Mouse (Mus musculus) liver (tissue): Measurements from ENCODE around the gene Nr4a1.

Source experiments
- DNase-seq: peaks from one replicate; pipeline ENCODE4 v3.0.0-alpha.2; 2020; ENCODE audit warnings: mixed read lengths

Nr4a1 gene

GRCm38 (mm10) chr15:101287361-101287760 is 33.3 kb downstream of the Nr4a1 start:
- DNase-seq, result no peak

GRCm38 (mm10) chr15:101290354-101290753 is 36.3 kb downstream of the Nr4a1 start:
- no peak for DNase-seq

GRCm38 (mm10) chr15:101292012-101292411 is 37.9 kb downstream of the Nr4a1 start:
- no peak for DNase-seq

GRCm38 (mm10) chr15:101293025-101293621 is 39.1 kb downstream of the Nr4a1 start, which contains the start of gene 6030408B16Rik:
6030408B16Rik (plus strand) TSS chr15:101293212.
- DNase-seq, result no peak

- no peak for DNase-seq
These were observed 40.2 kb downstream of the Nr4a1 start for GRCm38 (mm10) chr15:101294028-101294894.

- no peak for DNase-seq
These were observed 41.0 kb downstream of the Nr4a1 start for GRCm38 (mm10) chr15:101295106-101295505.

- DNase-seq, result no peak
These were observed 41.5 kb downstream of the Nr4a1 start for GRCm38 (mm10) chr15:101295616-101296015.

- no peak for DNase-seq
These were observed 42.0 kb downstream of the Nr4a1 start for GRCm38 (mm10) chr15:101296091-101296490.

GRCm38 (mm10) chr15:101297988-101298387 is 43.9 kb downstream of the Nr4a1 start:
- no peak for DNase-seq

GRCm38 (mm10) chr15:101298550-101298949 is 44.5 kb downstream of the Nr4a1 start:
- peak; percentile 31 for DNase-seq

- no peak for DNase-seq
These were observed 45.5 kb downstream of the Nr4a1 start for GRCm38 (mm10) chr15:101299480-101299960.

GRCm38 (mm10) chr15:101300128-101300527 is 46.1 kb downstream of the Nr4a1 start:
- DNase-seq, result no peak

GRCm38 (mm10) chr15:101302201-101302600 is 48.1 kb downstream of the Nr4a1 start:
- DNase-seq, result no peak

GRCm38 (mm10) chr15:101303830-101304229 is 49.8 kb downstream of the Nr4a1 start:
- no peak for DNase-seq

- DNase-seq, result no peak
These were observed 52.4 kb downstream of the Nr4a1 start for GRCm38 (mm10) chr15:101306459-101306858.

- no peak for DNase-seq
These were observed 54.6 kb downstream of the Nr4a1 start for GRCm38 (mm10) chr15:101308440-101309348.

- no peak for DNase-seq
These were observed 55.4 kb downstream of the Nr4a1 start for GRCm38 (mm10) chr15:101309493-101309892.

GRCm38 (mm10) chr15:101311087-101311770 is 57.2 kb downstream of the Nr4a1 start:
- no peak for DNase-seq

- no peak for DNase-seq
These were observed 57.9 kb downstream of the Nr4a1 start for GRCm38 (mm10) chr15:101312006-101312405.

GRCm38 (mm10) chr15:101315378-101315777 is 61.3 kb downstream of the Nr4a1 start:
- DNase-seq, result no peak

GRCm38 (mm10) chr15:101315832-101316231 is 61.8 kb downstream of the Nr4a1 start:
- peak; percentile 81 for DNase-seq

GRCm38 (mm10) chr15:101316279-101316912 is 62.3 kb downstream of the Nr4a1 start:
- no peak for DNase-seq
